Mouse (Mus musculus) ES-E14 (cell line): Measurements from ENCODE around the gene Twf2. TPM values are rescaled to one million over a fixed set of nuclear protein-coding genes. Genes with fewer than 3 reads are reported as not detected.

ENCODE experiments used
- DNase-seq: peaks from one replicate; pipeline ENCODE4 v3.0.0-alpha.2; 2013; ENCODE audit warnings: low read depth, low spot score
- H3K27ac ChIP-seq: 2 replicates; pipeline ENCODE4 v1.5.1; 2012; ENCODE audit warnings: low read depth, mild to moderate bottlenecking, low read length, moderate library complexity, mixed read lengths; ENCODE audit not compliant: poor library complexity, insufficient read depth, severe bottlenecking
- H3K36me3 ChIP-seq: 2 replicates; pipeline ENCODE4 v1.6.1; 2012; ENCODE audit warnings: mild to moderate bottlenecking, low read length, moderate library complexity, mixed read lengths; ENCODE audit not compliant: control insufficient read depth, poor library complexity, insufficient read depth, severe bottlenecking
- H3K4me1 ChIP-seq, 2 experiments: fragments of 150-350 bp in 1 of 2; sonication (generic) in 1 of 2; 2 replicates each; pipeline ENCODE4 v1.6.1; 2012; ENCODE audit warnings: low read length in 2 of 2, mild to moderate bottlenecking in 1 of 2, mixed read lengths in 1 of 2; ENCODE audit not compliant: control insufficient read depth in 2 of 2, insufficient read depth in 2 of 2, poor library complexity in 1 of 2
- H3K4me3 ChIP-seq, 2 experiments: fragments of 150-350 bp in 1 of 2; sonication (generic) in 1 of 2; 2 replicates each; pipeline ENCODE4 v1.5.1; 2012; ENCODE audit warnings: low read length in 2 of 2, low read depth in 1 of 2, mild to moderate bottlenecking in 1 of 2, mixed read lengths in 1 of 2; ENCODE audit not compliant: insufficient read depth in 1 of 2, poor library complexity in 1 of 2, severe bottlenecking in 1 of 2
- H3K9ac ChIP-seq: 2 replicates; pipeline ENCODE4 v1.6.1; 2012; ENCODE audit warnings: low read depth, mild to moderate bottlenecking, low read length, mixed read lengths; ENCODE audit not compliant: poor library complexity, insufficient read depth, severe bottlenecking
- H3K9me3 ChIP-seq: fragments of 150-350 bp; sonication (generic); 2 replicates; pipeline ENCODE4 v1.6.1; 2012; ENCODE audit warnings: low read depth, mild to moderate bottlenecking, low read length; ENCODE audit not compliant: control insufficient read depth, insufficient read depth
- CHD2 ChIP-seq: IDR thresholded peaks from 2 replicates; pipeline ENCODE4 v1.6.1; 2014; ENCODE audit warnings: mild to moderate bottlenecking, low read depth, low read length, inconsistent platforms
- HCFC1 ChIP-seq: IDR thresholded peaks from 2 replicates; pipeline ENCODE4 v1.6.1; 2012; ENCODE audit warnings: low read length, inconsistent platforms, borderline replicate concordance; ENCODE audit not compliant: insufficient read depth
- MAFK ChIP-seq: IDR thresholded peaks from 2 replicates; pipeline ENCODE4 v1.6.1; 2014; ENCODE audit warnings: mild to moderate bottlenecking, low read depth, low read length, inconsistent platforms; ENCODE audit not compliant: insufficient read depth
- ZC3H11A ChIP-seq: IDR thresholded peaks from 2 replicates; pipeline ENCODE4 v1.6.1; 2012; ENCODE audit warnings: low read depth, mild to moderate bottlenecking, inconsistent platforms, low read length, borderline replicate concordance
- ZNF384 ChIP-seq: IDR thresholded peaks from 2 replicates; pipeline ENCODE4 v1.6.1; 2012; ENCODE audit warnings: low read depth, low read length, inconsistent platforms
- in situ Hi-C, 2 experiments: fragments of 600-800 bp; cut with MboI; formaldehyde crosslinking; loops; one replicate each; pipeline ENCODE4 v1.15.1; 2025; ENCODE audit warnings: low sequenced_read_pairs in 2 of 2, inconsistent platforms in 1 of 2; ENCODE audit not compliant: unreplicated experiment in 2 of 2
- total RNA-seq: library from RNA; depleted of rRNA; stranded (reverse); fragments of 300-350 nt; gene quantifications from 2 replicates; pipeline ENCODE4 v1.2.3, GENCODE M21; 2012

Twf2 gene
- total RNA-seq, 1 experiment: 139 TPM

DNA sequence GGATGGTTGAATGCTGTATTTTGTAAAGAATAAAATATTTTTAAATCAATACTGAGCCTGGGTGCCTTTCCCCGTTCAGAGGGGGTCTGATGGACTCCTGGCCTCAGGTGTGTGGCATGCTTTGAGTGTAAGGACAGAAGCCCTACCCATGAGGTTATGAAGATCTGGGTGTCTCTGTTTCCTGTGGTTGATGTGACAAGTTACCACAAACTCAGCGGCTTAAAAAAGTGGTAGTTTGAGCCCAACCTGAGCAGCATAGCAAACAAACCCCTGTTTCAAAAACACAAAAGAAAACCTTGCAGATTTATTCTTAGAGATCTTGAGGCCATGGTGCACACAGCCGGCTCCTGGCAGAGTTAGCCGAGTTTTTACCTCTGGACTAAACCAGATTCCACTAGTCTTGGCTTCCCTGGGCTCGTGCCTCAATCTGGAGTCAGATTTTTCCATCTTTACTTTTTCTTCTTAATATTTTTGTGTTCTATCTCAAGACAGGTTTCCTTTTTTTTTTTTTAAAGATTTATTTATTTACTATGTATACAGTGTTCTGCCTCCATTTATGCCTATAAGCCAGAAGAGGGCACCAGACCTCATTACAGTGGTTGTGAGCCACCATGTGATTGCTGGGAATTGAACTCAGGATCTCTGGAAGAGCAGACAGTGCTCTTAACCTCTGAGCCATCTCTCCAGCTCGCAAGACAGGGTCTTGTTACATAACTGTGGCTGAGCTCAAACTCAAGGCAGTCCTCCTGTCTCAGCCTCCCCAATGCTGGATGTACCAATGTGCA is 12.6 kb downstream of the Twf2 start:
- in situ Hi-C loops: no loop called here
- Histone ChIP-seq H3K4me1 (peaks cover 0 to 5% of the 10 kb centered on the region in 2 experiments; a peak in 2 of 4 replicates), H3K4me3 (no peak overlapping the region), H3K36me3 (peaks cover 27% of the 10 kb centered on the region), H3K27ac (no peak overlapping the region), H3K9me3 (no peaks in the 10 kb centered on the region), H3K9ac (no peak overlapping the region)
- DNase-seq: no peak
- TF ChIP-seq HCFC1: no peak
- no peak for TF ChIP-seq ZNF384
- TF ChIP-seq ZC3H11A: no peak

GRCm38 (mm10) chr9:106216971-106217370 is 14.1 kb downstream of the Twf2 start:
- TF ChIP-seq ZNF384 (no peak), ZC3H11A (no peak), MAFK (peak; percentile 51; the same call in 1 of the 2 replicates)
- Histone ChIP-seq H3K27ac (no peak overlapping the region), H3K9ac (no peak overlapping the region), H3K36me3 (peaks cover 27% of the 10 kb centered on the region), H3K9me3 (no peaks in the 10 kb centered on the region), H3K4me3 (no peak overlapping the region), H3K4me1 (peaks cover 0 to 5% of the 10 kb centered on the region in 2 experiments; a peak in 2 of 4 replicates)
- no peak for DNase-seq
- in situ Hi-C loops: no loop called here

DNA sequence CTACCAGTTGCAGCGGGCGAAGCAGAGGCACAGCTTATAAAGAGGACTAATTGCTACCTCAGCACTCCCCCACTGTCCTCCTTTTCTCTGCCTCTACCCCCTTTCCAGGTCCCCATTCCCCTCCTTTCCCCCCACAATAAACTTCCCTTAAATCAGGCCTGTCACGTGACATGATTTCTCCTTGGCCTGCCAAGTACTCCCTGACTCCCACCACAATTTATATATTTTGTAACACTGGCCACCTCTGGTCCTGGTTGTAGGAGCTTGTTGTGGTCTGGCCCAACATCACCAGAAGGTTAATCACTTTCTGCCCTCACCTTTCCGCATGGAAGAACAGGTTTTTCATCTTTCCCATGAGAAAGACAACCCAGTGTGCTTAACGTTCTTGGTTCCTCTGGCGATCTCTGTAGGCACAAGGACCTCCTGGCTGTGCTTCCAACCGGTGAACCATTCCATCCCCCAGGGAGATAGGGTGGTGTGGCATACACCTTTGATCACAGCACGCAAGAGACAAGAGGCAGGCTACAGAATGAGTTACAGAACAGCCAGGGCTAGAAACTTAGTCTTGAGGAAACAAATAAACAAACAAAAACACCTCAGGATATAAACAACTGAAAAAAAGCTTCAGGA is 18.1 kb downstream of the Twf2 start:
- Histone ChIP-seq H3K4me1 (no peaks in the 10 kb centered on the region), H3K27ac (no peak overlapping the region), H3K9me3 (no peaks in the 10 kb centered on the region), H3K9ac (no peak overlapping the region), H3K4me3 (no peak overlapping the region), H3K36me3 (no peaks in the 10 kb centered on the region)
- TF ChIP-seq ZC3H11A (no peak), HCFC1 (no peak), ZNF384 (no peak), MAFK (no peak), CHD2 (no peak)
- in situ Hi-C loops: no loop called here
- DNase-seq: no peak

DNA sequence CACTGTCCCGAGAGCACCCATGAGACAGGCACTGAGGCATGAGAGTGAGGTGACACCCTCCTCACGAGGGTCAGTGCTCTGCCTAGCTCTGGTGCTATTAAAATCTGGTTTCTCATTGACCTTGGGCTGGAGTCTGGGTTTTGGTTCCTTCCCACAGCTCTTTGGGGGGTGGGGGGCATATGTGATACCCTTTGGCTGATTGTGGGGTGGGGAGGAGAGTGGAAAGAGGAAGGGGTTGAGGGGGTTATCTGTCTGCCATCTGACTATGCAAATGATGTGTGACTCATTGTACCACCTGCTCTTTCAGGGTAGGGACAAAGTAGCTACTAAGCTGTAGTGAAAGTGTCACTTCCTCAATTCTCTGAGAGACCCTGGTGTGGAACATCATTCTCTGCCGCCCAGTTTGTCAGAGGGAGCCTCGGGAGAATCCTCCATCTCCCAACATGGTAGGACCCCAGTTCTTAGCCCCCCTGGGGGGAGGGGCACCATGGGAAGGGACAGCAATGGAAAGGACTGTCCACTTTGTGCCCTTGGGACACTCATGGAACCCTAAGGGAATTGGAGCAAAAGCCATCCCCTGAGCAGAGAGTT is 19.4 kb downstream of the Twf2 start, which contains the start of gene Tlr9:
TSS of gene Tlr9 (plus strand) at position 338 of the 591 bp plus-strand sequence.
- TF ChIP-seq MAFK (no peak), HCFC1 (no peak), ZC3H11A (no peak), ZNF384 (no peak), CHD2 (no peak)
- Histone ChIP-seq H3K9me3 (no peaks in the 10 kb centered on the region), H3K4me1 (peaks cover 0 to 2% of the 10 kb centered on the region in 2 experiments; a peak in 1 of 4 replicates), H3K9ac (no peak within 1 kb of the TSS), H3K36me3 (no peaks in the 10 kb centered on the region), H3K27ac (no peak within 1 kb of the TSS), H3K4me3 (no peak within 1 kb of the TSS)
- no peak for DNase-seq
- in situ Hi-C loops: no loop called here
